Mouse (Mus musculus): Measurements from ENCODE around the gene Krt15. TPM values are rescaled to one million over a fixed set of nuclear protein-coding genes. Genes with fewer than 3 reads are reported as not detected.

Gene Krt15
- polyA plus RNA-seq, 1 experiment from 2014 or later = 5.9 TPM

- Histone ChIP-seq H3K27me3 (replicated peaks) (peaks cover 11% of the 10 kb centered on the region), H3K4me2 (replicated peaks) (peak within 1 kb of the TSS; percentile 17; the same call in 1 of the 2 replicates), H3K36me3 (no peaks in the 10 kb centered on the region), H3K27ac (peak within 1 kb of the TSS; percentile 61), H3K9me3 (no peaks in the 10 kb centered on the region), H3K4me1 (replicated peaks) (peaks cover 38% of the 10 kb centered on the region), H3K9ac (no peak within 1 kb of the TSS), H3K4me3 (replicated peaks) (no peak within 1 kb of the TSS)
- WGBS = 50% methylated on average over 9 of the region's 9 CpGs
- ATAC-seq = no peak
These were observed 13.0 kb upstream of the Krt15 start, which contains the start of gene Krt19 for GRCm38 (mm10) chr11:100148615-100149330. Gene Krt19 (minus strand): TSS chr11:100148665.

- Histone ChIP-seq H3K4me1 (replicated peaks) (peaks cover 38% of the 10 kb centered on the region), H3K9ac (no peak overlapping the region), H3K9me3 (no peaks in the 10 kb centered on the region), H3K4me2 (replicated peaks) (peak overlapping the region; percentile 17; the same call in 1 of the 2 replicates), H3K4me3 (replicated peaks) (no peak overlapping the region), H3K27me3 (replicated peaks) (peaks cover 11% of the 10 kb centered on the region), H3K27ac (peak overlapping the region; percentile 61), H3K36me3 (no peaks in the 10 kb centered on the region)
- ATAC-seq = peak; percentile 24; the same call in 1 of the 2 replicates
- 41% methylated on average over 5 of the region's 5 CpGs for WGBS
These were observed 12.0 kb upstream of the Krt15 start for GRCm38 (mm10) chr11:100147566-100148353.

- 3% methylated on average over 13 of the region's 13 CpGs for WGBS
- H3K27ac ChIP-seq = peak overlapping the region; percentile 87
- no peaks in the 10 kb centered on the region for H3K9me3 ChIP-seq
These were observed 10.3 kb upstream of the Krt15 start for GRCm38 (mm10) chr11:100145858-100146560.

GRCm38 (mm10) chr11:100145104-100145503, 9.4 kb upstream of the Krt15 start:
- peak overlapping the region; percentile 87 for H3K27ac ChIP-seq
- H3K4me3 ChIP-seq (replicated peaks) = peak overlapping the region; percentile 49
- WGBS = 1% methylated on average over 20 of the region's 20 CpGs
- H3K4me1 ChIP-seq (replicated peaks) = peaks cover 34% of the 10 kb centered on the region
- peaks cover 11% of the 10 kb centered on the region for H3K27me3 ChIP-seq (replicated peaks)
- no peaks in the 10 kb centered on the region for H3K36me3 ChIP-seq
- peak; percentile 49 for ATAC-seq
- peak overlapping the region; percentile 55 for H3K9ac ChIP-seq
- peak overlapping the region; percentile 47 for H3K4me2 ChIP-seq (replicated peaks)
- no peaks in the 10 kb centered on the region for H3K9me3 ChIP-seq

More at GRCm38 (mm10) chr11:100145858-100146560, 10.3 kb upstream of the Krt15 start:
- Histone ChIP-seq H3K9ac (peak overlapping the region; percentile 55), H3K27me3 (replicated peaks) (peaks cover 11% of the 10 kb centered on the region), H3K4me1 (replicated peaks) (peaks cover 35% of the 10 kb centered on the region), H3K36me3 (no peaks in the 10 kb centered on the region), H3K4me2 (replicated peaks) (peak overlapping the region; percentile 47), H3K4me3 (replicated peaks) (peak overlapping the region; percentile 49)
- peak; percentile 88 for ATAC-seq

- peaks cover 11% of the 10 kb centered on the region for H3K27me3 ChIP-seq (replicated peaks)
- H3K9ac ChIP-seq = peak overlapping the region; percentile 6; the same call in 1 of the 2 replicates
- no peaks in the 10 kb centered on the region for H3K36me3 ChIP-seq
- 61% methylated on average over 21 of the region's 21 CpGs for WGBS
- 0 out of 2 replicates have a peak overlapping the region, but pooled peaks have one; percentile 3 for H3K4me2 ChIP-seq (replicated peaks)
- peak overlapping the region; percentile 87 for H3K27ac ChIP-seq
- ATAC-seq = no peak
- H3K4me1 ChIP-seq (replicated peaks) = peaks cover 30% of the 10 kb centered on the region
- H3K4me3 ChIP-seq (replicated peaks) = no peak overlapping the region
- no peaks in the 10 kb centered on the region for H3K9me3 ChIP-seq
These were observed 5.2 kb upstream of the Krt15 start for GRCm38 (mm10) chr11:100140966-100141365.

- Histone ChIP-seq H3K9me3 (no peaks in the 10 kb centered on the region), H3K9ac (no peak overlapping the region), H3K4me2 (replicated peaks) (peak overlapping the region; percentile 17; the same call in 1 of the 2 replicates), H3K27me3 (replicated peaks) (no peaks in the 10 kb centered on the region; the same call in 1 of the 2 replicates), H3K27ac (peak overlapping the region; percentile 87), H3K36me3 (no peaks in the 10 kb centered on the region), H3K4me3 (replicated peaks) (no peak overlapping the region), H3K4me1 (replicated peaks) (peaks cover 31% of the 10 kb centered on the region)
- 30% methylated on average over 2 of the region's 2 CpGs for WGBS
- peak; percentile 64 for ATAC-seq
These were observed 3.7 kb upstream of the Krt15 start for GRCm38 (mm10) chr11:100139391-100139790.

- peak; percentile 87 for ATAC-seq
- peak overlapping the region; percentile 28; the same call in 1 of the 2 replicates for H3K4me2 ChIP-seq (replicated peaks)
- no peak overlapping the region for H3K9ac ChIP-seq
- H3K4me1 ChIP-seq (replicated peaks) = peaks cover 31% of the 10 kb centered on the region
- H3K27ac ChIP-seq = peak overlapping the region; percentile 87
- no peaks in the 10 kb centered on the region for H3K9me3 ChIP-seq
- H3K36me3 ChIP-seq = no peaks in the 10 kb centered on the region
- H3K4me3 ChIP-seq (replicated peaks) = no peak overlapping the region
- no peaks in the 10 kb centered on the region for H3K27me3 ChIP-seq (replicated peaks)
- WGBS = 50% methylated on average over 7 of the region's 7 CpGs
These were observed 3.1 kb upstream of the Krt15 start for GRCm38 (mm10) chr11:100138809-100139208.

- H3K9ac ChIP-seq = no peak overlapping the region
- ATAC-seq = peak; percentile 34
- H3K27me3 ChIP-seq (replicated peaks) = no peaks in the 10 kb centered on the region
- H3K36me3 ChIP-seq = no peaks in the 10 kb centered on the region
- H3K4me3 ChIP-seq (replicated peaks) = no peak overlapping the region
- H3K4me1 ChIP-seq (replicated peaks) = peaks cover 31% of the 10 kb centered on the region
- 38% methylated on average over 5 of the region's 5 CpGs for WGBS
- no peak overlapping the region for H3K4me2 ChIP-seq (replicated peaks)
- H3K27ac ChIP-seq = peak overlapping the region; percentile 58
- H3K9me3 ChIP-seq = no peaks in the 10 kb centered on the region
These were observed 2.0 kb upstream of the Krt15 start for GRCm38 (mm10) chr11:100137693-100138092.

- no peaks in the 10 kb centered on the region for H3K27me3 ChIP-seq (replicated peaks)
- H3K36me3 ChIP-seq = no peaks in the 10 kb centered on the region
- H3K4me1 ChIP-seq (replicated peaks) = peaks cover 31% of the 10 kb centered on the region
- H3K9me3 ChIP-seq = no peaks in the 10 kb centered on the region
- H3K9ac ChIP-seq = no peak overlapping the region
- no peak overlapping the region for H3K4me2 ChIP-seq (replicated peaks)
- H3K27ac ChIP-seq = no peak overlapping the region
- H3K4me3 ChIP-seq (replicated peaks) = no peak overlapping the region
- WGBS = 16% methylated on average over 5 of the region's 5 CpGs
- no peak for ATAC-seq
These were observed 831 bp upstream of the Krt15 start for GRCm38 (mm10) chr11:100136559-100136958.

- Histone ChIP-seq H3K27me3 (replicated peaks) (no peaks in the 10 kb centered on the region), H3K4me3 (replicated peaks) (no peak overlapping the region), H3K27ac (no peak overlapping the region), H3K36me3 (no peaks in the 10 kb centered on the region), H3K9me3 (no peaks in the 10 kb centered on the region), H3K4me2 (replicated peaks) (no peak overlapping the region), H3K9ac (no peak overlapping the region), H3K4me1 (replicated peaks) (no peaks in the 10 kb centered on the region)
- no peak for ATAC-seq
- WGBS = 69% methylated on average over 7 of the region's 7 CpGs
These were observed 10.8 kb downstream of the Krt15 start for GRCm38 (mm10) chr11:100124901-100125300.

GRCm38 (mm10) chr11:100121466-100121865, 14.3 kb downstream of the Krt15 start, which contains the start of gene Krt13:
Gene Krt13 (minus strand): TSS chr11:100121566.
- no peak within 1 kb of the TSS for H3K4me2 ChIP-seq (replicated peaks)
- no peaks in the 10 kb centered on the region for H3K36me3 ChIP-seq
- no peaks in the 10 kb centered on the region for H3K4me1 ChIP-seq (replicated peaks)
- 73% methylated on average over 3 of the region's 3 CpGs for WGBS
- H3K27me3 ChIP-seq (replicated peaks) = no peaks in the 10 kb centered on the region
- no peak for ATAC-seq
- no peaks in the 10 kb centered on the region for H3K9me3 ChIP-seq
- no peak within 1 kb of the TSS for H3K27ac ChIP-seq
- H3K9ac ChIP-seq = no peak within 1 kb of the TSS
- H3K4me3 ChIP-seq (replicated peaks) = no peak within 1 kb of the TSS

GRCm38 (mm10) chr11:100120331-100120730, 15.4 kb downstream of the Krt15 start:
- Histone ChIP-seq H3K4me3 (replicated peaks) (no peak overlapping the region), H3K4me2 (replicated peaks) (no peak overlapping the region), H3K9ac (no peak overlapping the region), H3K27ac (no peak overlapping the region), H3K27me3 (replicated peaks) (no peaks in the 10 kb centered on the region), H3K4me1 (replicated peaks) (no peaks in the 10 kb centered on the region), H3K9me3 (no peaks in the 10 kb centered on the region), H3K36me3 (no peaks in the 10 kb centered on the region)
- WGBS = 70% methylated on average over 5 of the region's 5 CpGs
- no peak for ATAC-seq

Measured in intestine, embryonic 15.5 days (tissue).